ENCODE assay signal across 1 mouse cellular context in the genomic region with DNA sequence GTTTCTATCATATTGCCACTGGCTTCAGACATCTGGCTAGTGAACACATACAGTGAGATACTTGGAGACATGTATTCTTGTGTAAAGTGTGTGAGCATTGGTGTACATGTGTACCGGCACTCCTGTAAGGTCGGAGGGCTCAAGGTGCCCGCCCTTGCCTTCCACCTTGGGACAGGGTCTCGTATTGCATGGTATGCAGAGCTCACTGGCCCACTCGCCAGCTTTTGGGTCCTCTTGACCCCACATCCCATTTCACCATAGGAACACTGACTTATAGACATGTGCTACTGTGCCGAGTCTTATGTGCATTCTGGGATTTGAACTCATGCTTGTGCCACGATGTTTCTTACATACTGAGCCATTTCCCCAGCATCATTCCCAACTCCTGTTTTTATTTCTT.
TF ChIP-seq lines count a peak whose summit lies in the region.

No protein-coding gene starts in this region.

TF ChIP-seq in CH12.LX, 34 proteins besides CTCF, POLR2A, EP300 and RAD21 (continued from another document):
- TF ChIP-seq SMC3 (IDR thresholded peaks at IDR 0.05; ENCODE audit: low read depth, low read length) (no peak), ZKSCAN1 (IDR thresholded peaks at IDR 0.05; ENCODE audit: borderline replicate concordance, low read depth, low read length) (no peak), GABPA (IDR thresholded peaks at IDR 0.05; ENCODE audit: insufficient replicate concordance, low read depth, low read length) (no peak), CHD1 (IDR thresholded peaks at IDR 0.05; ENCODE audit: low read depth, low read length) (no peak), CHD2 (IDR thresholded peaks at IDR 0.05; ENCODE audit: low read length) (no peak), NELFE (IDR thresholded peaks at IDR 0.05; ENCODE audit: low read depth, low read length) (no peak), ZMIZ1 (IDR thresholded peaks at IDR 0.05; ENCODE audit: low read depth, low read length) (no peak), TBP (conservative IDR thresholded peaks at IDR 0.05; ENCODE audit: low read depth, low read length) (no peak), JUN (IDR thresholded peaks at IDR 0.05; ENCODE audit: insufficient read depth, low read depth, low read length) (no peak), MAZ (IDR thresholded peaks at IDR 0.05; ENCODE audit: low read depth, low read length) (no peak), BHLHE40 (IDR thresholded peaks at IDR 0.05; ENCODE audit: low read depth, low read length) (no peak), MAX (IDR thresholded peaks at IDR 0.05; ENCODE audit: low read length) (no peak), MEF2A (IDR thresholded peaks at IDR 0.05; ENCODE audit: borderline replicate concordance, low read depth, low read length) (no peak), MXI1 (IDR thresholded peaks at IDR 0.05; ENCODE audit: low read depth, low read length) (no peak), NRF1 (IDR thresholded peaks at IDR 0.05; ENCODE audit: low read depth, low read length) (no peak), SIN3A (IDR thresholded peaks at IDR 0.05; ENCODE audit: low read length) (no peak), TCF12 (IDR thresholded peaks at IDR 0.05; ENCODE audit: low read depth, low read length) (no peak)
